Mouse (Mus musculus): ENCODE data around the gene Nod2.

- no peak for TF ChIP-seq CTCF (conservative IDR thresholded peaks at IDR 0.05; ENCODE audit: low read length)
- no peak for TF ChIP-seq NANOG (IDR thresholded peaks at IDR 0.05; ENCODE audit: borderline replicate concordance, low read length)
- no peak for TF ChIP-seq POU5F1 (IDR thresholded peaks at IDR 0.05; ENCODE audit: borderline replicate concordance, low read length)
Observed at GRCm38 (mm10) chr8:88664121-88664520, 17.0 kb downstream of the Nod2 start.

All from E14TG2a.4 (cell line).